Mouse (Mus musculus): ENCODE measurements around the gene Tmx2.

GRCm38 (mm10) chr2:84640833-84641232 is 38.1 kb downstream of the Tmx2 start:
- TF ChIP-seq GATA1 (IDR thresholded peaks at IDR 0.05; ENCODE audit: borderline replicate concordance, low read length) (no peak), FLI1 (IDR thresholded peaks at IDR 0.05; ENCODE audit: low read length) (no peak)

All from megakaryocyte, embryonic 14.5 days (primary cell).